Mouse (Mus musculus): Measurements from ENCODE around the gene Olfr123.

Olfr123 gene

DNA sequence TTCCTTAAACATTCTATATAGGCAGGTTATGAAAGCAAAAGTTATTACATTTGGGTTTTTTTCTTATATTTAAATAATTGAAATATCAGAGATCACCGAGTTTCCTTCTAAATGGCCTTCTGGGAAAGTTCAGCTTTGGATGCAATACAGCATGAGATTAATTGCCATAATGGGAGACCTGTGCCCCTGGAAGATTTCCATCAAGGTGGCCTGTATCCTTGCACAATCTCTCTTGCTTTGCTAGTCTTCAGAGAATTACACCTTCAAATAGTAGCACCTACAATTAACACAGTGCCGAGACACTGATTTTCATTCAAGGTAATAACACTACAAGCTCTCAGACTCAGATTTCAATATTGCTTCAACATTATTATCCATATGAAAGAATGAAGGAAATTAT, at the start of gene Olfr123:
Olfr123 (plus strand) TSS at position 301 of the 400 bp plus-strand sequence.
- no peak for DNase-seq (ENCODE audit: low read depth, low spot score)

DNA sequence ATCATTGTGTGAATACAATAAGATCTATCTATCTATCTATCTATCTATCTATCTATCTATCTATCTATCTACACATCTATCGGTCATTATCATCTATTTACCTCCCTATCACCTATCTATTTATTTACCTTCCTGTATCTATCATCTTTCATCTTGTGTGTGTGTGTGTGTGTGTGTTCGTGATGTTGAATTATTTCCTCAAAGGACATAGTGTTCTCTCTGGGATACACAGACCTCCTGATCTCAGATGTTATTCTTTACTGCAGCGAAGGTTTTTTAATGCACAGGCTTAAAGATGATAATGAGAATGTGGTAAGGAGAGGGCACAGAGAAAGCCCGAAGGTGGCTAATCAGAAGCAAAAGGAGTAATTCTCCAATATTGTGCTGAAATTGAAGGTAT, 25.0 kb upstream of the Olfr123 start, which contains the start of gene Olfr122:
Olfr122 (plus strand) TSS at position 301 of the 400 bp plus-strand sequence.
- no peak for DNase-seq (ENCODE audit: low read depth, low spot score)

DNA sequence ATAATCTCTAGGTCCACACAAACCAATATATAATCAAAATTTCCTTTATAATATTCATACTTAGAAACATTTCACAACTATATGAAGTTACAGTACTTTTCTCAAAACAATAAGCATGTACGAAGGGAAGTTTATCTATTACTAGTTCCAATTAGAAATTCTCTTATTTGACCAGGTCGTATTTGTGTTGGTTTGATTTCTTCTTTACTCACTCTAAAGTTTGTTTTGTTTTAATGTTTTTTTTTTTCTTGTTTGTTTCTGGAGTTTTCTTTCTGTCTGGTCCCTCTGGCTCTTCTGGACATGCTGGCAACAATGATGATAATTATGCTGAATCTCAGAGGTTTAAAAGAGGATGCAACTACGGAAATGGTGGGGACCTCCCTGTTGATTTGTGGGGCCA, 6.3 kb downstream of the Olfr123 start, which contains the start of gene Olfr124:
Olfr124 (plus strand) TSS at position 301 of the 400 bp plus-strand sequence.
- no peak for DNase-seq (ENCODE audit: low read depth, low spot score)

DNA sequence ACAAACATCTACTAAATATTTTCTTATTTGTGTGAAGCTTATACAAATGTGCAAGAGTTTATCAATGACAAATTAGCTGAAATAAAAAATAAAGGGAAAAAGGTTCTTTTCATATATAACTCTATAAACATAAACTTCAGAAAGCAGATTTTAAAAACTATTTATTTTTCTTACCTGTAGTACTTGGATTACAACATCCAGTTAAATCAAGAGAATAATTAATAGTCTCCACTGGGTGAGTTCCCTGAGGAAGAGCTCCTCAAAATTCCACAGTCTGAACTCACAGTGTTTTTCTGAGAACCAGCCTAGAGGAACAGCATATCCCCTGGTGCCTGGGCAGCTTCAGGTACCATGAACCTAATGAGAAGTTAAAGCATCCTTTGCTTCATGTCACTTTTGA, 39.3 kb downstream of the Olfr123 start, which contains the start of gene Olfr125:
Olfr125 (plus strand) TSS at position 301 of the 400 bp plus-strand sequence.
- DNase-seq (ENCODE audit: low read depth, low spot score): no peak

DNA sequence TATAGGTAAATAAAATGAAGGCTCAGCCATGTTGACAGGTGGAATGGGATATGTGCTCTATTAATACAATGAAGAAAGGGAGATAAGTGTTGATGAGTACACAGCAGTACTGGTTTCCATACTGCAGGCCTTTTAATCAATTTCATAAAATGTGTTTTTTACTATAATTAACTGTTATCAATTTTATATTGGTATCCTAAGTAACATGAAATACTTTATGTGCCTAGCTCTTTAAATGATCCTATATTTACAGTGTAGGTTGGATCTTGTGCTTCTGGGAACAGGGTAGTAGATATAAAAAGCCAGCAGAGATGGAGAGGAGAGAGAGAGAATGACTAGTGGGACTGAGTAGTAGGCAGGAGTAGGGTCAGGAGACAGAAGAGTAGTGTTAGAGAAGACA, 53.9 kb downstream of the Olfr123 start, which contains the start of gene Olfr126:
Olfr126 (plus strand) TSS at position 301 of the 400 bp plus-strand sequence.
- DNase-seq (ENCODE audit: low read depth, low spot score): no peak
